Mouse (Mus musculus): Measurements from ENCODE around the gene Bhlhe23. TPM values are rescaled to one million over a fixed set of nuclear protein-coding genes. Genes with fewer than 3 reads are reported as not detected.

Gene Bhlhe23
- total and polyA plus RNA-seq, 3 experiments: not detected

DNA sequence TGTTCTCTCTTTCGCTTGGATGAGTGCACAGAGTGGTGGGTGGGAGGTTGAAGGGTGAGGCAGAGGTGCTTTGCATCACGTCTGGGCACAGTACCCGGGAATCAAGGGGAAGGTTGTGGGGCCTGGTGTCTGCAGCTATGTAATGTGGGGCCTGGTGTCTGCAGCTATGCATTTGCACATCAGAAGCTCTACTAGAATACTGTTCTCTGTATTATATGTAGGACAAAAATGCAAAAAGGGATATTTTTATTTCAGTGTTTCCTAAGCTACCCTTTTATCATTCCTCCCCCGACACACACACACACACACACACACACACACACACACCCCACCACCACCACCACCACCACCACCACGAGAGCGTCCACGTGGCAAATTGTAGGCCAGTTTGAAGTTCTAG is 41.5 kb downstream of the Bhlhe23 start:
- Histone ChIP-seq H3K27ac (ENCODE audit: insufficient read depth, low read depth) (no peak overlapping the region), H3K9me3 (replicated peaks; ENCODE audit: low read length) (no peaks in the 10 kb centered on the region), H3K27me3 (replicated peaks) (no peaks in the 10 kb centered on the region), H3K4me2 (ENCODE audit: insufficient read depth, low read depth, poor library complexity, severe bottlenecking) (no peak overlapping the region), H3K4me1 (ENCODE audit: control insufficient read depth in 1 of 2, insufficient read depth in 2 of 2) (no peaks in the 10 kb centered on the region), H3K79me2 (replicated peaks; ENCODE audit: control insufficient read depth, extremely low read depth, insufficient read depth, poor library complexity, severe bottlenecking) (no peaks in the 10 kb centered on the region), H3K4me3 (replicated peaks in 1 of 3; ENCODE audit: low read depth in 2 of 3, low read length in 2 of 3, poor library complexity in 1 of 3) (no peak overlapping the region), H3K9ac (ENCODE audit: insufficient read depth, low read depth) (no peak overlapping the region), H3K36me3 (replicated peaks in 1 of 2; ENCODE audit: control insufficient read depth in 1 of 2, insufficient read depth in 1 of 2, low read length in 1 of 2) (peaks cover 47 to 90% of the 10 kb centered on the region in 2 experiments)
- dilution Hi-C loops (cut with MboI; ENCODE audit: extremely low pct_ligation_motif_present, extremely low pct_unique_long_range_greater_than_20kb, low sequenced_read_pairs): no loop called here
- in situ Hi-C loops (cut with MboI; ENCODE audit: low pct_ligation_motif_present, low pct_unique_long_range_greater_than_20kb, low sequenced_read_pairs): no loop called here
- no peak for DNase-seq (ENCODE audit: extremely low read depth)
- no peak for TF ChIP-seq E2F4 (IDR thresholded peaks at IDR 0.05; ENCODE audit: insufficient replicate concordance, low read depth, low read length)
- TF ChIP-seq SIN3A (IDR thresholded peaks at IDR 0.05; ENCODE audit: low read length): no peak
- TF ChIP-seq JUND (conservative IDR thresholded peaks at IDR 0.05; ENCODE audit: low read depth, low read length): no peak
- no peak for TF ChIP-seq HCFC1 (IDR thresholded peaks at IDR 0.05; ENCODE audit: low read depth, low read length)
- TF ChIP-seq MEF2A (IDR thresholded peaks at IDR 0.05; ENCODE audit: borderline replicate concordance, low read depth, low read length): no peak
- TF ChIP-seq CHD2 (IDR thresholded peaks at IDR 0.05; ENCODE audit: low read length): no peak
- no peak for TF ChIP-seq CHD1 (IDR thresholded peaks at IDR 0.05; ENCODE audit: low read depth, low read length)
- TF ChIP-seq ELF1 (IDR thresholded peaks at IDR 0.05; ENCODE audit: low read depth, low read length): no peak
- no peak for TF ChIP-seq BHLHE40 (IDR thresholded peaks at IDR 0.05; ENCODE audit: low read depth, low read length)
- TF ChIP-seq IRF4 (IDR thresholded peaks at IDR 0.05; ENCODE audit: low read depth, low read length): no peak
- TF ChIP-seq MAFK (IDR thresholded peaks at IDR 0.05; ENCODE audit: insufficient replicate concordance, low read length): no peak
- no peak for TF ChIP-seq TCF12 (IDR thresholded peaks at IDR 0.05; ENCODE audit: low read depth, low read length)
- TF ChIP-seq CTCF (conservative IDR thresholded peaks at IDR 0.05 in 1 of 2, IDR thresholded peaks at IDR 0.05 in 1 of 2; ENCODE audit: low read depth in 2 of 2, low read length in 2 of 2): no peak
- TF ChIP-seq ZMIZ1 (IDR thresholded peaks at IDR 0.05; ENCODE audit: low read depth, low read length): no peak
- no peak for TF ChIP-seq SMC3 (IDR thresholded peaks at IDR 0.05; ENCODE audit: low read depth, low read length)
- TF ChIP-seq GABPA (IDR thresholded peaks at IDR 0.05; ENCODE audit: insufficient replicate concordance, low read depth, low read length): no peak

DNA sequence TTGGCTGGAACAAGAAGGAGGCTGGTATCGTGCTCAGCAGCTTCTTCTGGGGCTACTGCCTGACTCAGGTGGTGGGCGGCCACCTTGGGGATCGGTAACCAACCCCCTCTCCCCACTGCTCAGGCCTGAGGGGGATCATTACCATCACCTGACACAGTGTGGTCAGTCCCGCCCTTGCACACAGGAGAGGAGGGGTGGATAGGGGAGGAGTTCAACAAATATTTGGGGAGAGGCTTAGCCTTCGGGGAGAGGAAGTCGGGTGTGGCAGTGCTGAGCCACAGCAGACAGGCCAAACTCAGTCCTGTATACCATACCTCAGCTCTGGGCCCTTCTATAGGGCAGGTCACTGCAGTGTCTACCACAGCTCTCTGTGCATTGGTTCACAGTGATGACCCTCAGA is 44.7 kb downstream of the Bhlhe23 start:
- TF ChIP-seq TBP (conservative IDR thresholded peaks at IDR 0.05; ENCODE audit: low read depth, low read length) (no peak), MAZ (IDR thresholded peaks at IDR 0.05; ENCODE audit: low read depth, low read length) (no peak), ZC3H11A (IDR thresholded peaks at IDR 0.05; ENCODE audit: low read depth, low read length) (no peak), JUN (IDR thresholded peaks at IDR 0.05; ENCODE audit: insufficient read depth, low read depth, low read length) (no peak), USF1 (IDR thresholded peaks at IDR 0.05; ENCODE audit: low read depth, low read length) (no peak), ZNF384 (IDR thresholded peaks at IDR 0.05; ENCODE audit: low read depth, low read length) (no peak), RAD21 (IDR thresholded peaks at IDR 0.05; ENCODE audit: low read depth, low read length) (no peak), UBTF (IDR thresholded peaks at IDR 0.05; ENCODE audit: low read depth, low read length) (no peak), POLR2AphosphoS2 (IDR thresholded peaks at IDR 0.05; ENCODE audit: low read depth, low read length) (no peak), ZMIZ1 (IDR thresholded peaks at IDR 0.05; ENCODE audit: low read depth, low read length) (no peak), MEF2A (IDR thresholded peaks at IDR 0.05; ENCODE audit: borderline replicate concordance, low read depth, low read length) (no peak)
- Histone ChIP-seq H3K9ac (ENCODE audit: insufficient read depth, low read depth) (no peak overlapping the region), H3K9me3 (replicated peaks; ENCODE audit: low read length) (no peaks in the 10 kb centered on the region), H3K27ac (ENCODE audit: insufficient read depth, low read depth) (no peak overlapping the region), H3K36me3 (replicated peaks in 1 of 2; ENCODE audit: control insufficient read depth in 1 of 2, insufficient read depth in 1 of 2, low read length in 1 of 2) (peaks cover 39 to 78% of the 10 kb centered on the region in 2 experiments), H3K79me2 (replicated peaks; ENCODE audit: control insufficient read depth, extremely low read depth, insufficient read depth, poor library complexity, severe bottlenecking) (no peaks in the 10 kb centered on the region), H3K4me3 (replicated peaks in 1 of 3; ENCODE audit: low read depth in 2 of 3, low read length in 2 of 3, poor library complexity in 1 of 3) (no peak overlapping the region), H3K4me2 (ENCODE audit: insufficient read depth, low read depth, poor library complexity, severe bottlenecking) (no peak overlapping the region), H3K27me3 (replicated peaks) (no peaks in the 10 kb centered on the region), H3K4me1 (ENCODE audit: control insufficient read depth in 1 of 2, insufficient read depth in 2 of 2) (peaks cover 2 to 20% of the 10 kb centered on the region in 2 experiments; a peak in 3 of 4 replicates)
- DNase-seq (ENCODE audit: extremely low read depth): no peak
- dilution Hi-C loops (cut with MboI; ENCODE audit: extremely low pct_ligation_motif_present, extremely low pct_unique_long_range_greater_than_20kb, low sequenced_read_pairs) (no loop called here), in situ Hi-C loops (cut with MboI; ENCODE audit: low pct_ligation_motif_present, low pct_unique_long_range_greater_than_20kb, low sequenced_read_pairs) (no loop called here)

Measured in CH12.LX (cell line).